8 mouse cellular contexts compared by ENCODE assay signal in genomic region chr1:34005726-34006638, GRCm38 (mm10).
DNase-seq lines count a peak whose midpoint lies in the region; ATAC-seq and TF ChIP-seq lines count a peak whose summit lies in the region.

No protein-coding gene starts in this region.

- H3K27ac ChIP-seq in layer of hippocampus, adult 2 months: peak overlapping the region; percentile 95
- H3K27ac ChIP-seq in neural tube, embryonic 15.5 days (replicated peaks): peak overlapping the region; percentile 89

- H3K9me3 ChIP-seq in neural tube, embryonic 15.5 days (replicated peaks): no peaks in the 10 kb centered on the region

- H3K4me3 ChIP-seq in layer of hippocampus, adult 2 months: peak overlapping the region; percentile 73
- H3K4me3 ChIP-seq in lung, adult 2 months (replicated peaks; ENCODE audit: extremely low read depth, low read depth, low read length): peak overlapping the region; percentile 69
- H3K4me3 ChIP-seq in neural tube, embryonic 15.5 days (replicated peaks): peak overlapping the region; percentile 62

- no peaks in the 10 kb centered on the region for H3K36me3 ChIP-seq in neural tube, embryonic 15.5 days

- peak overlapping the region; percentile 59 for H3K9ac ChIP-seq in neural tube, embryonic 15.5 days (replicated peaks)

- WGBS in lung, adult 2 months: 4% methylated on average over 29 of the region's 29 CpGs
- WGBS in neural tube, embryonic 15.5 days: under 1% methylated on average over 29 of the region's 29 CpGs

- peak; percentile 22; the same call in 1 of the 2 replicates for TF ChIP-seq POLR2A in lung, adult 2 months (IDR thresholded peaks at IDR 0.05; ENCODE audit: borderline replicate concordance, extremely low read depth, low read depth, low read length)

- peak; percentile 85 to 86 for ATAC-seq in hematopoietic stem cell, adult 5-6 weeks (replicated peaks in 1 of 2; ENCODE audit: insufficient read depth in 1 of 2, low FRiP score in 2 of 2, low TSS enrichment in 1 of 2, low read depth in 1 of 2, poor library complexity in 2 of 2, severe bottlenecking in 2 of 2)
- peak; percentile 87 for ATAC-seq in neural tube, embryonic 15.5 days (ENCODE audit: low FRiP score)

- TF ChIP-seq CTCF in layer of hippocampus, adult 2 months (conservative IDR thresholded peaks at IDR 0.05): peak; percentile 85
- peak; percentile 37; the same call in 1 of the 2 replicates for TF ChIP-seq CTCF in lung, adult 2 months (IDR thresholded peaks at IDR 0.05; ENCODE audit: insufficient read depth, low read length)

- H3K27me3 ChIP-seq in neural tube, embryonic 15.5 days (replicated peaks): no peaks in the 10 kb centered on the region

- H3K4me1 ChIP-seq in lung, adult 2 months (ENCODE audit: control insufficient read depth, insufficient read depth, low read length): peaks cover 7% of the 10 kb centered on the region; the same call in 1 of the 2 replicates
- H3K4me1 ChIP-seq in neural tube, embryonic 15.5 days: peaks cover 41% of the 10 kb centered on the region

- peak; percentile 92 for DNase-seq in MN1 (ENCODE audit: low spot score)
- DNase-seq in cerebellum, adult 18-20 months: peak; percentile 83 to 86
- peak; percentile 73 for DNase-seq in forelimb bud, embryonic 11.5 days (ENCODE audit: low read depth, low spot score)
- DNase-seq in layer of hippocampus, adult 2 months (ENCODE audit: low spot score in 2 of 2): peak; percentile 76 to 80
- DNase-seq in lung, adult 2 months: peak; percentile 49
- peak; percentile 50 for DNase-seq in thymus, postnatal 4 days

- peak overlapping the region; percentile 73 for H3K4me2 ChIP-seq in neural tube, embryonic 15.5 days

Comparison
In these comparisons a context has a peak if more than half of its experiments do, and no peak if none do; other contexts are left out.
1. Peak in every context shown above with its lines: DNase-seq, ATAC-seq, H3K4me3 ChIP-seq and H3K27ac ChIP-seq.